Mouse (Mus musculus): Measurements from ENCODE around the gene Ifna5.

DNA sequence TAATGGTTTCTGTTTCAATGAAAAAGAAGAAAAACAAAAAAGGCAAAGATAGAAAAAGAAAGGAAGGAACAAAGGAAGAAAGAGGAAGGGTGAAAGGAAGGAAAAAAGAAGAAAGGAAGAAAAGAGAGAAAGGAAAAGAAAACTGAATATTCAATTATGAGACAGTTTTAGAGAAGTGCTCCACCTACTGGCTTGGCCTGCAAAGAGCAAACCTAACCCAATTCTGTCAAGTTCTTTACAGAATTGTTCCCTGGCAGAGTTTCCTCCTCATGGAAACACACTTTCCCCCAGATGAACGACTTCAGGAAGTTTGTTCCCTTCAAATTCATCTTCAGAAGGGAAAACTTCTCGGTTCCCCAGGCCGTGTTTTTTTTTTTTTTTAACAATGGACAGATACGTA is 12.3 kb upstream of the Ifna5 start:
- TF ChIP-seq CTCF (IDR thresholded peaks at IDR 0.05; ENCODE audit: insufficient read depth, low read depth, low read length), result no peak
- no peak for TF ChIP-seq POLR2A (IDR thresholded peaks at IDR 0.05; ENCODE audit: insufficient read depth, low read depth, low read length)
